Mouse (Mus musculus): Measurements from ENCODE around the gene Ahnak. TPM values are rescaled to one million over a fixed set of nuclear protein-coding genes. Genes with fewer than 3 reads are reported as not detected.

Ahnak gene
- polyA plus RNA-seq, 1 experiment from 2014 or later = 5.0 TPM

DNA sequence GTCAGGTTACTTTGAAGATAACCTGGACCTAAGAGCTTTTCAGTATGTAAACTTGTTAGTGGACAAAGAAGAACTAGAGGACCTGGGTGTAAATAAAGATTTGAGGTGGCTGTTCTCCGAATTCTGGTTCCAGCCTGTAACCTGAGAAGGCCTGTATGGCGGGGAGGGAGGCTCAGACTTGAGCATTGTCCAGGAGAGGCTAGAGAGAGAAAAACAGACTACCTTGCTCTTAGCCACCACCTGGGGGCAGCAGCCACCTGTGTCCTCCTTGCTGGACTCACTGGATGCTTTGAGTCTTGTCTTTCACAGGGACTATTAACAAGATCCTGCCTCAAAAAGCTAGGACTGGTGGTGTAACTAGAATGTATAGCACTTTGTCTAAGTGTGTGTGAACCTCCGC, 12.5 kb upstream of the Ahnak start:
- no peak overlapping the region for H3K4me3 ChIP-seq
- H3K9me3 ChIP-seq = no peaks in the 10 kb centered on the region
- H3K36me3 ChIP-seq = peaks cover 90% of the 10 kb centered on the region
- WGBS = 58% methylated on average over 3 of the region's 3 CpGs
- no peak overlapping the region for H3K27ac ChIP-seq
- peaks cover 9% of the 10 kb centered on the region; the same call in 1 of the 2 replicates for H3K4me1 ChIP-seq
- no peak overlapping the region for H3K4me2 ChIP-seq (replicated peaks)
- ATAC-seq (ENCODE audit: low FRiP score, low read depth) = no peak; the same call in 1 of the 2 replicates
- no peak overlapping the region for H3K9ac ChIP-seq
- no peaks in the 10 kb centered on the region for H3K27me3 ChIP-seq (replicated peaks)

DNA sequence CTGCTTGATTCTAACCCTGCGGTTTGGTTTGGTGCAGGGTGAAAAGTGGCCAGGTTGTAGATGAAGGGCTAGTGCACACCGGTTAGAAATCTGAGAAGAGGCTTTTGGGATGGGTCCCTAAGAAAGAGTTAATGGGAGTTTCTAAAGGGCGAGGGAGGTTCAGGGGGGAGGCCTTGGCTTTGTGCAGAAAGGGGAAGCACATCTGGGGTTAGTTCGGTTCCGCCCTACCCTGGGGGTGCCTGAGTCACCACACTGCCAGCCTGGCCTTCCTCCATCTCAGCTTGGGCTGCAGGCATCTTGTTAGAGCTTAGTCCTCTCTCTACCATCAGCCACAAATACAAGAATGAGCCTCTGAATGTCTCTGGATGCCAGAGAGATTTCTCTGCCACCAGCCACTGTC, 8.3 kb upstream of the Ahnak start:
- Histone ChIP-seq H3K36me3 (peaks cover 48% of the 10 kb centered on the region), H3K9me3 (no peaks in the 10 kb centered on the region), H3K27ac (no peak overlapping the region), H3K27me3 (replicated peaks) (no peaks in the 10 kb centered on the region), H3K4me3 (no peak overlapping the region), H3K4me1 (peaks cover 42% of the 10 kb centered on the region), H3K9ac (no peak overlapping the region), H3K4me2 (replicated peaks) (no peak overlapping the region)
- 63% methylated on average over 5 of the region's 5 CpGs for WGBS
- no peak for ATAC-seq (ENCODE audit: low FRiP score, low read depth)

GRCm38 (mm10) chr19:8981450-8982168, 7.5 kb upstream of the Ahnak start:
- no peak for ATAC-seq (ENCODE audit: low FRiP score, low read depth)
- H3K4me2 ChIP-seq (replicated peaks) = no peak overlapping the region
- H3K27ac ChIP-seq = no peak overlapping the region
- H3K9me3 ChIP-seq = no peaks in the 10 kb centered on the region
- H3K4me1 ChIP-seq = peaks cover 42% of the 10 kb centered on the region
- peaks cover 40% of the 10 kb centered on the region for H3K36me3 ChIP-seq
- H3K27me3 ChIP-seq (replicated peaks) = no peaks in the 10 kb centered on the region
- no peak overlapping the region for H3K9ac ChIP-seq
- H3K4me3 ChIP-seq = no peak overlapping the region
- WGBS = 81% methylated on average over 2 of the region's 2 CpGs

- no peaks in the 10 kb centered on the region for H3K9me3 ChIP-seq
- H3K4me1 ChIP-seq = peaks cover 42% of the 10 kb centered on the region
- H3K27ac ChIP-seq = no peak overlapping the region
- 50% methylated on average over 5 of the region's 5 CpGs for WGBS
- H3K27me3 ChIP-seq (replicated peaks) = peaks cover 3% of the 10 kb centered on the region; the same call in 1 of the 2 replicates
- H3K36me3 ChIP-seq = peaks cover 33% of the 10 kb centered on the region
- H3K9ac ChIP-seq = 0 out of 2 replicates have a peak overlapping the region, but pooled peaks have one; percentile 1
- H3K4me3 ChIP-seq = no peak overlapping the region
- H3K4me2 ChIP-seq (replicated peaks) = no peak overlapping the region
- ATAC-seq (ENCODE audit: low FRiP score, low read depth) = no peak
These were observed 6.6 kb upstream of the Ahnak start for GRCm38 (mm10) chr19:8982303-8983149.

DNA sequence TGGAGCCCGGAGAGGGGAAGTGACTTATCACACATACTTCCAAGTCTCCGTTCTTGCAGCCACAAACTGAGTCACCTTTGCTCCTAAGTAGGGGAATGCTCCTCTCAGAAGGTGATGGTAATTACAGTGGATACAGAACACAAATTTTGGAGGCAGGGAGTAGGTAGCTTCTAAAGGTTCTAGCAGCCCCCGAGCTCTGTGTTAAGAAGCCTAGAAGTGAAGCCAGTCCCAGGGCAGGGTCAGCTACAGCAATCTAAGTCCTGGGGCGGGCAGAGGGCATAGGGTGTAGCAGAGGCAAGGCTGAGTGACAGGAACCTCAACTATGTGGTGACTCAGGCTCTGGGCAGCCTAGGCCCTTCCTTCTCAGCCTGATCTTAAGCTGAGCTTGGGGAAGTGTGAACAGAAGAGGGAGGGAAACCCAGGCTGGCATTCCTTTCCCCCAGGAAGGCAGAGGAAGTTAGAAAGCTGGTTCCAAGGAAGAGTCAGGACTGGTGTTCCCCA, 5.9 kb upstream of the Ahnak start:
- Histone ChIP-seq H3K27me3 (replicated peaks) (peaks cover 10% of the 10 kb centered on the region), H3K9me3 (no peaks in the 10 kb centered on the region), H3K27ac (no peak overlapping the region), H3K4me2 (replicated peaks) (no peak overlapping the region), H3K9ac (no peak overlapping the region), H3K36me3 (peaks cover 26% of the 10 kb centered on the region), H3K4me3 (no peak overlapping the region), H3K4me1 (peaks cover 42% of the 10 kb centered on the region)
- 56% methylated on average over 4 of the region's 4 CpGs for WGBS
- ATAC-seq (ENCODE audit: low FRiP score, low read depth) = no peak

DNA sequence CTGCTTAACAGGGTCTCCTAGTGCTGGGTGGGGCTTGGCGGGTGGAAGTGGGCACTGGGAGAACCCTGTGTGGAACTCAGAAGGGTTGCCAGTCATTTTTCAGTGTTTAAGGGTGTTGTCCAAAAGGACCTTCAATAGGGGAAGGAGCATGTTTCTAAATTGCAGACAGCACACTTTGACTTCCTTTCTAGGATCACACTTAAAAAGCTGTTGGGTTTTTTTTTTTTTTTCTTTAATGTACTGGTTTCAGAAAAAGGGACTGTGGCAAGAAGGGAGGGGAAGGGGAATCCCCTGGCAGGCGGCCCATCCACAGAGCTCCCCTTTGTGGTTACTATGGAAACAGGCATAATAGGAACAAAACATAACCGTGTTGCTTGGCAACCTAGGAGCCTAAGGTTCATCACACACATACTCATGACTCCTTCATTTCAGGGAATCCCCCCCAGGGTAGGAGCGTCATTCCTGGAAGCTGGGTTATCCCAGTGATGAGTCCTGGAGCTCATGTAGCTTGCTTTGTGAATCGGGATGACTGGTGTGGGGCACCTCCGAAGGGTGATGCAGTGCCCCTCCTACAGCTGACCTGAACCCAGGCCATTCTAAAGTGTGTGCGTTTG, 4.7 kb upstream of the Ahnak start:
- H3K4me2 ChIP-seq (replicated peaks) = peak overlapping the region; percentile 43
- peak; percentile 76 for ATAC-seq (ENCODE audit: low FRiP score, low read depth)

GRCm38 (mm10) chr19:8985891-8986290, 3.2 kb upstream of the Ahnak start:
- no peak overlapping the region for H3K9ac ChIP-seq
- no peaks in the 10 kb centered on the region for H3K9me3 ChIP-seq
- WGBS = 79% methylated on average over 5 of the region's 5 CpGs
- no peak overlapping the region for H3K4me3 ChIP-seq
- H3K36me3 ChIP-seq = peaks cover 3% of the 10 kb centered on the region; the same call in 1 of the 2 replicates
- no peak overlapping the region for H3K27ac ChIP-seq
- H3K4me1 ChIP-seq = peaks cover 60% of the 10 kb centered on the region
- peaks cover 36% of the 10 kb centered on the region for H3K27me3 ChIP-seq (replicated peaks)
- H3K4me2 ChIP-seq (replicated peaks) = no peak overlapping the region
- ATAC-seq (ENCODE audit: low FRiP score, low read depth) = no peak

More for the DNA sequence above, 4.7 kb upstream of the Ahnak start:
- H3K9ac ChIP-seq = no peak overlapping the region
- H3K36me3 ChIP-seq = peaks cover 15% of the 10 kb centered on the region; the same call in 1 of the 2 replicates
- 9% methylated on average over 7 of the region's 7 CpGs for WGBS
- no peak overlapping the region for H3K27ac ChIP-seq
- peaks cover 20% of the 10 kb centered on the region for H3K27me3 ChIP-seq (replicated peaks)
- H3K4me1 ChIP-seq = peaks cover 49% of the 10 kb centered on the region
- H3K9me3 ChIP-seq = no peaks in the 10 kb centered on the region
- 0 out of 2 replicates have a peak overlapping the region, but pooled peaks have one; percentile 5 for H3K4me3 ChIP-seq

- H3K36me3 ChIP-seq = no peaks in the 10 kb centered on the region
- H3K4me3 ChIP-seq = no peak overlapping the region
- 0 out of 2 replicates have a peak overlapping the region, but pooled peaks have one; percentile 93 for H3K4me2 ChIP-seq (replicated peaks)
- H3K9ac ChIP-seq = no peak overlapping the region
- H3K9me3 ChIP-seq = no peaks in the 10 kb centered on the region
- peaks cover 42% of the 10 kb centered on the region for H3K27me3 ChIP-seq (replicated peaks)
- no peak for ATAC-seq (ENCODE audit: low FRiP score, low read depth)
- WGBS = 49% methylated on average over 2 of the region's 2 CpGs
- no peak overlapping the region for H3K27ac ChIP-seq
- peaks cover 46% of the 10 kb centered on the region for H3K4me1 ChIP-seq
These were observed 1.3 kb upstream of the Ahnak start for GRCm38 (mm10) chr19:8987816-8988215.

GRCm38 (mm10) chr19:8988346-8989065, 578 bp upstream of the Ahnak start:
- Histone ChIP-seq H3K4me1 (peaks cover 39% of the 10 kb centered on the region), H3K4me2 (replicated peaks) (peak overlapping the region; percentile 93), H3K36me3 (no peaks in the 10 kb centered on the region), H3K4me3 (peak overlapping the region; percentile 55; the same call in 1 of the 2 replicates), H3K27ac (no peak overlapping the region), H3K9ac (0 out of 2 replicates have a peak overlapping the region, but pooled peaks have one; percentile 60), H3K9me3 (no peaks in the 10 kb centered on the region), H3K27me3 (replicated peaks) (peaks cover 42% of the 10 kb centered on the region)
- WGBS = 11% methylated on average over 15 of the region's 15 CpGs
- no peak for ATAC-seq (ENCODE audit: low FRiP score, low read depth)

GRCm38 (mm10) chr19:8989567-8990431, 715 bp downstream of the Ahnak start:
- Histone ChIP-seq H3K9me3 (no peaks in the 10 kb centered on the region), H3K27ac (no peak overlapping the region)

More at GRCm38 (mm10) chr19:8989567-8990431, 715 bp downstream of the Ahnak start:
- Histone ChIP-seq H3K4me3 (peak overlapping the region; percentile 55), H3K36me3 (no peaks in the 10 kb centered on the region), H3K27me3 (replicated peaks) (peaks cover 42% of the 10 kb centered on the region), H3K4me1 (peaks cover 27% of the 10 kb centered on the region), H3K9ac (peak overlapping the region; percentile 60), H3K4me2 (replicated peaks) (peak overlapping the region; percentile 93)
- ATAC-seq (ENCODE audit: low FRiP score, low read depth) = peak; percentile 59
- WGBS = under 1% methylated on average over 53 of the region's 53 CpGs

Data from neural tube, embryonic 12.5 days (tissue).